Mouse (Mus musculus): ENCODE data around the gene Sh3gl1.

GRCm38 (mm10) chr17:56026881-56027280, 9.6 kb downstream of the Sh3gl1 start:
- TF ChIP-seq POLR2A (IDR thresholded peaks at IDR 0.05; ENCODE audit: borderline replicate concordance, control insufficient read depth, low read depth, low read length): no peak
- TF ChIP-seq CTCF (IDR thresholded peaks at IDR 0.05; ENCODE audit: control insufficient read depth, insufficient read depth, low read length): no peak

All from bone marrow, adult 2 months (tissue).